Mouse (Mus musculus): Measurements from ENCODE around the gene Pop7.

The Pop7 gene

GRCm38 (mm10) chr5:137501709-137502666, at the start of gene Pop7:
Pop7 (minus strand) TSS chr5:137502518.
- peak; percentile 99 for DNase-seq (ENCODE audit: low read depth, low spot score)

- no peak for DNase-seq (ENCODE audit: low read depth, low spot score)
Measured at GRCm38 (mm10) chr5:137551119-137551518, 48.8 kb upstream of the Pop7 start.

DNA sequence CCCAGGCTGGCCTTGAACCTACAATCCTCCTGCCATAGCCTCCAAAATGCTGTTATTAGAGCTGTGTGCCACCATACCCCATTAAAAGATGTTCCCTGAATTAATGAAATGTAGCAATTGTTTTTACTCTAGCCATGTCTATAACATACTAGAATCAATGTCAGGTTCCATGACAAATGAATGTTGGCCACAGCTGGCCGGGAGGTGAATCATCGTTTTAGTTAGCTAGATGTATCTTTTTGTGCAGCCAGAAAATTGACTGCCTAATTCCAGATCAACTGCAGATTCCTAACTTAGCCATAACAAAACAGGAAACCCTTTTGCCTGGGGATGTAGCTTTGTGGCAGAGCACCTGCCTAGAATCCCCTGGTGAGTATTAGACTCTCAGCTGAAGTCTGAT, 47.5 kb upstream of the Pop7 start:
- DNase-seq (ENCODE audit: low read depth, low spot score): no peak

DNA sequence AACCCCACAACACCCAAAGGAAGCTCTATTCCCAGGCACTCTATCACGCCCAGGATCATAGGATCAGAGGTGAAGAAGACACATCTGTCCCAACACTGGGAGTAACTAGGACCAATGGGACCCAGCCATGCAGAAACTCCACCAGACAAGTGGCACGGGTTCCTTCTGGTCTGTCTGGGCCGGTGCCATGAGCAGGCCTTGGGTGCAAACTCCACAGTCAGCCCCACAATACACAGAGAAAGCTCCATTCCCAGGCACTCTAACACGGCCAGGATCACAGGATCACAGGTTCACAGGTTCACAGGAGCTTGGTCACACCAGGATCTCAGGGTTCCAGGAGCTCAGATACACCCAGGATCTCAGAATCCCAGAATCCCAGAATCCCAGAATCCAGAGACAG, 43.3 kb upstream of the Pop7 start:
- no peak for DNase-seq (ENCODE audit: low read depth, low spot score)

GRCm38 (mm10) chr5:137544926-137545325, 42.6 kb upstream of the Pop7 start:
- no peak for DNase-seq (ENCODE audit: low read depth, low spot score)

DNA sequence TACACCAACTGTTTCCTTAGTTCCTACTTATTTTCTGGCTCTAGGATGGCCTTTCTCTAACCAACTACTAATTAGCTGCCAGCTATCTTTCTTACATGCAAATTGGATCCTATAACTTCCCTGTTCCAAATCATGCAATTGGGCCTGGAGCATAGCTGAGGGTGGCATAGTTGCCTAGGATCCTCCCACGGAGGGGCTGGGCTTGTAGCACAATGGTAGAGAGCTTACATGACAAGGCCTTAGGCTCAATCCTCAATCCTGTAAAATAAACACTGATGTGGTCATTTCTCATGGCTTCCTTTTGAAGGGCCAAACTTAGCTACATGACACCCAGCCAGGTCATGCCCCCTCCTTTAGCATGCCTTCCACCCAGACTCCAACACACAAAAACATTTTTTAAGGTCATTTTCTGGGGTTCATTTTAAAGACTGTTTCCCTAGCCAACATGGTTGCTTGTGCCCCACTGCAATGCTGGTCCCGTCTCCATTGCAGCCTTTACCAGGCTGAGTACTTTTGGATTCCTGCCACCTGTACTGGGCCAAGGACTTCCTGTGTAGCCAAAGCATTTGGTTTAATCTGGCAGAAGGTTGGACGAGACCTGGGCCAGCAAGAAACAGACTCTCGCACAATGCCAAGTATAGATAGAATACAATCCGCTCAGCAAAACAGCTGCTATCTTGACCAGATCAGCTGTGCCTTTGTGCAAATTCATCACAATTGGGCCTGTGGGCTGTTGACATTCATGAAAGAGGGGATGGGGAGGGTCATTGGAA, 39.6 kb upstream of the Pop7 start:
- no peak for DNase-seq (ENCODE audit: low read depth, low spot score)

GRCm38 (mm10) chr5:137540991-137541390, 38.7 kb upstream of the Pop7 start:
- DNase-seq (ENCODE audit: low read depth, low spot score): no peak

GRCm38 (mm10) chr5:137539291-137539801, 37.0 kb upstream of the Pop7 start:
- DNase-seq (ENCODE audit: low read depth, low spot score): no peak

DNA sequence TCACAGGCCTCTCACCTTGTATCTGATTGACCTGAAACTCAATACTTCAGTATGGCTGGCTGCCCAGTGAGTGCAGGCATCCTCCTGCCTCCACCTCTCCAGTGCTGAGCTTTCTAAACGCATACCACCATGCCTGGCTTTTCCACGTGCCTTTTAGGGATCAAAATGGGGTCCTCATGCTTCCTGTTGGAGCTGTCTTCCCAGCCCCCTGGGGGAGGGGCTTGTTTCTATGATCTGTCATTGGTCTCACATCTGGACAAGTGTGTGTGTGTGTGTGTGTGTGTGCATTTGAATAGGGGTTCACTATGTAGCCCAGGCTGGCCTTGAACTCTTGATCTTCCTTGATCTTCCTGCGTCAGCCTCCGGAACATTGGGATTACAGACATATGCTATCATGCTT, 35.1 kb upstream of the Pop7 start:
- DNase-seq (ENCODE audit: low read depth, low spot score): no peak

GRCm38 (mm10) chr5:137535318-137535717, 33.0 kb upstream of the Pop7 start:
- no peak for DNase-seq (ENCODE audit: low read depth, low spot score)

DNA sequence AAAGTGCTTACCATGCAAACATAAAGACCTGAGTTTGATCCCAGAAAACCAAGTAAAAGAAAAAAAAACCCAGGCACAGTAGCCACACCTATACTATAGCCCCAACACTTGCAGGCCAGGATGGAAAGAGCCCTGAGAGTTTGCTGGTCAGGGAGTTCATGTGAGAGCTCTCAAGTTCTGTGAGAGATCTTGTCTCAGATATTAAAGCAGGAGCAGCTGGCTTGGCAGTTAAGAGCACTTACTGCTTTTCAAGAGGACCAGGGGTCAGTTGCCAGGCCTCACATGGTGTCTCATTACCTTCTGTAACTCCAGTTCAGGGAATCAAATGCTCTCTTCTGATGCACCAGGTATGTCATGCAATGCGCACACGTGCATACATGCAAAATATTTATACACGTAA, 32.4 kb upstream of the Pop7 start:
- DNase-seq (ENCODE audit: low read depth, low spot score): no peak

DNA sequence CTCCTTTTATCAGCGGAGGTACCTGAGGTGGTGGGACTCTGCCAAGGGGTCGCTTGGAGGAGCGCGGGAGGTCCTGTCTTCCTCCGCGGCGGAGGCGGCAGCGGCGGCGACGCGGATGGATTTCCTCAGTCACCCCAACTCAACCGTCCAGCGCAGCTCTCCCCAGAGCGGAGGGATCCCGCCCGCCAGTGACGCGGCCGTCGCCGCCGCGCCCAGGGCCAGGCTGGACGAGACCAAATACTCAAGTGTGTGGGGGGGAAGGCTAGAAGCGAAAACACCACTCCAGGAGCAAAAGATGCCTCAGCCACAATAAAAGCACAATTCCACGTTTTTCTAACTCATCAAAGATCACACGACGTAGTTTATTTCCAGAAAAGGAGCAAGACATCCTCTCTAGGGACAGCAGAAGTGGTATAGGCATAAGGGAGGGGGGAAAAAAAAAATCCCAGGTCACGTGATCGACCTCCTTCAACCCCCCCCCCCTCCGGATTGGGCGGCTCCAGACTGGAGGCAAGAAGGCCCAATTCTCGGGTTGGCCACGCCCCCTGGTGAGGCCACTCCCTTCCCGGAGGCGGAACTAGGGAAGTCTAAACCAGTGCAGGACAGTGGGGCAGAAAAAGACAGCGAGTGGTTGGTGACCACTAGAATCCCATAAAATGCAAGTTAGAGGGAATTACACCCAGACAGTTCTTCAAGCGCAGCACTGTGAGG, 31.0 kb upstream of the Pop7 start, which contains the start of the genes Epo and Gnb2:
TSS of gene Epo (minus strand) at position 126 of the 711 bp plus-strand sequence.
TSS of gene Gnb2 (minus strand) at position 394 of the 711 bp plus-strand sequence.
- peak; percentile 94 for DNase-seq (ENCODE audit: low read depth, low spot score)

GRCm38 (mm10) chr5:137532808-137533116, 30.4 kb upstream of the Pop7 start:
- DNase-seq (ENCODE audit: low read depth, low spot score): no peak

DNA sequence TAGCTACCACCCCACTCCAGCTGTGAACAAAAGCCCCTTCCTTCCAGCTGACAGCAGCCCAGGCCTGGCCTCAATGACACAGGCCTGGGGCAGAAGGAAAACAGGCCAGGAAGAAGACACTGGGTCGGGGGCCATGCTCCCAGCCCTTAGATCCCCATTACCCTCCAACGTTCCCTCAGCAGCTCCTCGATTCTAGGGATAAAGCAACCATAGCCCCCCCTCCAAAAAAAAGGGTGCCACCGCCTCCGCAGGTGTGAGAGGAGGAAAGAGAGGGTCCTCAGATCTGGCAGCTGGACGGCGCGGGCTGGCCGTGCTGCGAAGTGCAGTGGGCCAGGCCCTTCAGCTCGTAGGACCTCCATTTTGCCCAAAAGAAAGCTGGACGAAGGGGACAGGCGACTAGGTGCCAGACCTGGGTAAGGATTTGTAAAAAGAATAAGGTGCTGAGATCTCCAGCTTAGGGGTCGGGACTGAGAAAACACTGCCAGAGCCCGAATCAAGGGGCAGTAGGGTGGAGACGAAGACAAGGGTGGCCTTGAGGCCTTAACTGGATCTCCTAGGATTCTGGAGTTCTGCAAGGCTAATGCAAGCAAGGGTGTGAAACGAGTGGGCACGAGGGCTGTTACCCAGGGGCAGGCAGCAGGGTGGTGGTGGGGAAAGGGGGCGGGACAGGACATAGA, 30.0 kb upstream of the Pop7 start:
- no peak for DNase-seq (ENCODE audit: low read depth, low spot score)

- no peak for DNase-seq (ENCODE audit: low read depth, low spot score)
Measured at GRCm38 (mm10) chr5:137531414-137532130, 29.3 kb upstream of the Pop7 start.

GRCm38 (mm10) chr5:137530588-137531413, 28.5 kb upstream of the Pop7 start:
- peak; percentile 87 for DNase-seq (ENCODE audit: low read depth, low spot score)

DNA sequence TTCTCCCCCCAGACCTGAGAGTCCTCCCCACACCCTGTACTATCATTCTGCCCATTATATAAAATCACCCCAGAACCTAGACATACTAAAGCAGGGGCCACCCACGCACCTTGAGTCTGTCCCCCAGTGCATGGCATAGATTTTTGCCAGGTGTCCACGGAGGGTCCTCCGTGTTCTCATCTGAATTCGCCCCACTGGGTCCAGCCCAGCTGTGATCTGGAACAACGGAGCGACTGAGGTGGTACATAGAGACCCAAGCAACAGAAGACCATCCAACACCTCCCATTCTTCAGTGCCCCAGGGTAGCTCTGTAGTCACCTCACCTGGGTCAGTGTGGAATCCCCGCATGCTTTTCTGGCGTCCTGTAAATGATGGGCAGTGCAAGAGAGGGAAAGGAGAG, 27.8 kb upstream of the Pop7 start:
- DNase-seq (ENCODE audit: low read depth, low spot score): no peak

GRCm38 (mm10) chr5:137529221-137529995, 27.1 kb upstream of the Pop7 start:
- no peak for DNase-seq (ENCODE audit: low read depth, low spot score)
